Mouse (Mus musculus) stomach, postnatal 0 days (tissue): Measurements from ENCODE around the gene Tmem119. TPM values are rescaled to one million over a fixed set of nuclear protein-coding genes. Genes with fewer than 3 reads are reported as not detected.

ENCODE experiments used
- ATAC-seq: fragments of 200-750 bp; cut with Nextera tagmentation; 2 replicates; pipeline ENCODE4 v1.8.0; 2017; ENCODE audit not compliant: low FRiP score, low TSS enrichment
- DNase-seq: peaks from one replicate; pipeline ENCODE4 v3.0.0-alpha.2; 2016; ENCODE audit warnings: low spot score
- H3K27ac ChIP-seq: fragments of 300-500 bp; sonication (generic); replicated peaks from 2 replicates; pipeline ENCODE4 v1.5.1; 2014; ENCODE audit warnings: mild to moderate bottlenecking, control low read depth
- H3K27me3 ChIP-seq: fragments of 300-500 bp; sonication (generic); 2 replicates; pipeline ENCODE4 v1.6.1; 2014; ENCODE audit warnings: low read length; ENCODE audit not compliant: control insufficient read depth, insufficient read depth
- H3K36me3 ChIP-seq: fragments of 300-500 bp; sonication (generic); 2 replicates; pipeline ENCODE4 v1.6.1; 2014; ENCODE audit warnings: low read length, mixed read lengths; ENCODE audit not compliant: control insufficient read depth, insufficient read depth
- H3K4me1 ChIP-seq: fragments of 300-500 bp; sonication (generic); replicated peaks from 2 replicates; pipeline ENCODE4 v1.6.1; 2014; ENCODE audit warnings: antibody characterized with exemption; ENCODE audit not compliant: control insufficient read depth, insufficient read depth
- H3K4me2 ChIP-seq: fragments of 300-500 bp; sonication (generic); replicated peaks from 2 replicates; pipeline ENCODE4 v1.6.1; 2014; ENCODE audit warnings: low read depth, mild to moderate bottlenecking, control low read depth, moderate library complexity
- H3K4me3 ChIP-seq: fragments of 300-500 bp; sonication (generic); 2 replicates; pipeline ENCODE4 v1.5.1; 2014; ENCODE audit warnings: low read depth, low read length, control low read depth
- H3K9ac ChIP-seq: fragments of 300-500 bp; sonication (generic); 2 replicates; pipeline ENCODE4 v1.6.1; 2014; ENCODE audit warnings: mild to moderate bottlenecking, low read length, control low read depth, mixed read lengths
- H3K9me3 ChIP-seq: fragments of 300-500 bp; sonication (generic); 2 replicates; pipeline ENCODE4 v1.6.1; 2016; ENCODE audit warnings: low read length; ENCODE audit not compliant: control insufficient read depth
- CTCF ChIP-seq: IDR thresholded peaks from 2 replicates; pipeline ENCODE4 v1.5.1; 2016; ENCODE audit warnings: antibody characterized with exemption, low read depth, mild to moderate bottlenecking, moderate library complexity
- EP300 ChIP-seq: optimal IDR thresholded peaks from 2 replicates; pipeline ENCODE3; 2016; ENCODE audit warnings: antibody characterized with exemption
- WGBS: fragments of 180-500 bp; shearing (Covaris S2); extraction: QIAGEN DNeasy Blood & Tissue Kit; methylation state at CpG from one replicate; pipeline ENCODE4 v1.1.7; 2014; 5-methylcytosine and 5-hydroxymethylcytosine counted together
- polyA plus RNA-seq: library from polyadenylated mRNA; unstranded; fragments of >200 nt; fragmentation: Nextera tagmentation; extraction: Ambion mirVana; gene quantifications from 2 replicates; pipeline ENCODE4 v1.2.1, GENCODE M21; 2015

Gene Tmem119
- polyA plus RNA-seq, 1 experiment from 2014 or later: 36.6 TPM

GRCm38 (mm10) chr5:113755347-113756030 is 44.8 kb downstream of the Tmem119 start:
- no peaks in the 10 kb centered on the region for H3K27me3 ChIP-seq
- no peak overlapping the region for H3K9ac ChIP-seq
- no peak overlapping the region for H3K27ac ChIP-seq
- no peak for TF ChIP-seq CTCF
- TF ChIP-seq EP300: no peak
- no peak for DNase-seq
- no peaks in the 10 kb centered on the region for H3K4me1 ChIP-seq
- ATAC-seq: no peak
- H3K36me3 ChIP-seq: peaks cover 40% of the 10 kb centered on the region
- H3K9me3 ChIP-seq: no peaks in the 10 kb centered on the region
- H3K4me3 ChIP-seq: no peak overlapping the region
- WGBS: 87% methylated on average over 15 of the region's 15 CpGs
- no peak overlapping the region for H3K4me2 ChIP-seq

DNA sequence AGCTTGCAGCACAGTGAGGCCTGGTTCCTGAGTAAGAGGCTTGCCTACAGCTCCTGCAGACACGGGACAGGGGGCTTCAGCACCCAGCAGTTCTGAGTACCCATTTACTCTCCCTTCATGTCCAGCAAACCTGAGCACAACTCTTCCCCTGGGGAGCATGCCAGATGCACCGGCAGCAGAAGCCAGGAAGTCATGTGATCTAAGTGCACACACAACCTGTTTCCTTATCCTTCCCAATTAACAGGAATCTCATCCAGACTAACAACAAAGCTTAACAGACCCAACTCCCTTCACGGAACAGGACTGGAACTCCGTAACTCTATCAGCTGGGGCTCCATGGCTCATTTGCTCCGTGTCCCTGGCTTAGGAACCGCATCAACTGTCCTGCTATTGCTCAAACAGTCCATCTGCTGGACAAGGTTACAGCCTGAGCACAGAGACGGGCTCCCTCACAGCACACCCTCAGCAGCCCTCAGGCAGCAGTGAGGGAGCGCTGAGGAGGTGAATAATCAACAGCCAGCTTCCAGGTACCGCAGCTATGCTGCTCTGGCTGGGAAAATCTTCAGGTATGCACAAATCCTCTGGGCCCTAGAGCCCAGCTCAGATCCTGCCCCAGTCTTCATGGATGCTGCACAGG is 48.7 kb downstream of the Tmem119 start:
- Histone ChIP-seq H3K27me3 (no peaks in the 10 kb centered on the region), H3K9me3 (no peaks in the 10 kb centered on the region), H3K36me3 (peaks cover 49% of the 10 kb centered on the region), H3K4me2 (no peak overlapping the region), H3K27ac (no peak overlapping the region), H3K9ac (no peak overlapping the region), H3K4me3 (no peak overlapping the region), H3K4me1 (no peaks in the 10 kb centered on the region)
- TF ChIP-seq EP300 (no peak), CTCF (no peak)
- no peak for DNase-seq
- no peak for ATAC-seq
- 86% methylated on average over 9 of the region's 9 CpGs for WGBS

DNA sequence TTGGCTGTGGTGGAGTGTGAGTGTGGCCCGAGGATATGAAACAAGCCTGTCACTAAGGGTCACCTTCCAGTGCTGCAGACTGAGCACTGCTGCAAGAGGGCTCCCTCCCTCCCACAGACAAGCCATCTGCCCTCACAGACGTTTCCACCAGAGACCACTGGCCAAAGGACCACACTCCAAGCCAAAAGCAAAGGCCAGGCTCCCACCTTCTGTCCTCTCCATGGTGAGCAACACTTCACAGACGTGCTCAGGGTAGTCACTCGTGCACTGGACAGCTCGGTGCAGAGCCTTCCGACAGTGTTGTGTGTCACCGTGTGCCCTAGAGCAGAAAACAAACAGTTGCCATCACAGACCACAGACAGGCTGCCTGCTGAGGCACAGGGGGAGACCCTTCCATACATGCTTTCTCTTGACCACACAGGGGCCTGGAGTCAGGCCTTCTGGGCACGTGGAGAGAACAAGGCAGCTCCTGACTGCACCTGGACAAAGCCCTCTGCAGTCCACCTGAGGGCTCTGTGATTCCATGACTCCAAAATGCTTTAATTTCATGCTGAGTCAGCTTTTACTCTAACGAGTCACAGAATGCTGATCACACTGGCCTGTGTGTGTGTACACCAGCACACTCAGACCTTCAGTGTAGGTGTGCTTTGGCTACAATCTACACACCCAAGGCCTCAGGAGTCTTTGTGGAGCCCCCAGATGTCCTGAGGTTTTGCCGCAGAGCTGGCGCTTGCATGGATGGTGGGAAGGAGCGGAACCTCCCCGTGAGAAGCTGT is 51.6 kb downstream of the Tmem119 start:
- Histone ChIP-seq H3K9me3 (no peaks in the 10 kb centered on the region), H3K27me3 (no peaks in the 10 kb centered on the region), H3K36me3 (peaks cover 63% of the 10 kb centered on the region), H3K27ac (no peak overlapping the region), H3K4me2 (no peak overlapping the region), H3K9ac (no peak overlapping the region), H3K4me1 (no peaks in the 10 kb centered on the region), H3K4me3 (no peak overlapping the region)
- 94% methylated on average over 13 of the region's 13 CpGs for WGBS
- ATAC-seq (no peak), DNase-seq (no peak)
- TF ChIP-seq EP300: no peak
- TF ChIP-seq CTCF: no peak

GRCm38 (mm10) chr5:113747629-113748028 is 52.7 kb downstream of the Tmem119 start:
- no peak overlapping the region for H3K27ac ChIP-seq
- WGBS: 97% methylated on average over 5 of the region's 5 CpGs
- no peaks in the 10 kb centered on the region for H3K4me1 ChIP-seq
- no peak for DNase-seq
- ATAC-seq: no peak
- no peak overlapping the region for H3K4me2 ChIP-seq
- peaks cover 64% of the 10 kb centered on the region for H3K36me3 ChIP-seq
- no peak overlapping the region for H3K9ac ChIP-seq
- H3K4me3 ChIP-seq: no peak overlapping the region
- TF ChIP-seq EP300 (no peak), CTCF (peak; percentile 42)
- H3K27me3 ChIP-seq: no peaks in the 10 kb centered on the region
- H3K9me3 ChIP-seq: no peaks in the 10 kb centered on the region

Other genes with a start within 250 kb of the Tmem119 start
- 2.0 and 2.6 TPM in 2 replicates for gene Cmklr1, start 150.1 kb downstream of the Tmem119 start, polyA plus RNA-seq
- not detected in 2 replicates for gene 1700069L16Rik, start 75.7 kb downstream of the Tmem119 start, polyA plus RNA-seq
- gene Ficd, start 64.7 kb downstream of the Tmem119 start, polyA plus RNA-seq: 5.5 and 6.0 TPM in 2 replicates
- 10.4 and 11.2 TPM in 2 replicates for gene Sart3, start 28.0 kb downstream of the Tmem119 start, polyA plus RNA-seq
- 154 and 166 TPM in 2 replicates for gene Iscu, start 27.8 kb downstream of the Tmem119 start, polyA plus RNA-seq
- 2.0 and 2.6 TPM in 2 replicates for gene Selplg, start 32.1 kb upstream of the Tmem119 start, polyA plus RNA-seq
- gene Coro1c, start 108.2 kb upstream of the Tmem119 start, polyA plus RNA-seq: 91.6 and 93.6 TPM in 2 replicates
- gene Ssh1, start 193.4 kb upstream of the Tmem119 start, polyA plus RNA-seq: 5.0 and 5.3 TPM in 2 replicates
- 0.15 and 0.24 TPM in 2 replicates for gene Dao, start 203.2 kb upstream of the Tmem119 start, polyA plus RNA-seq